Mouse (Mus musculus) CH12.LX (cell line): ENCODE results near the gene Gm21981.

Experiments
- CTCF ChIP-seq, 2 experiments: IDR thresholded peaks in 1 of 2; conservative IDR thresholded peaks in 1 of 2; 2 replicates each; pipeline ENCODE4 v1.5.1; 2011 to 2012; ENCODE audit warnings: low read depth in 2 of 2, low read length in 2 of 2, improper control_type of control experiment in 1 of 2, inconsistent platforms in 1 of 2, mild to moderate bottlenecking in 1 of 2, moderate library complexity in 1 of 2
- ETS1 ChIP-seq: conservative IDR thresholded peaks from 2 replicates; pipeline ENCODE4 v1.6.1; 2012; ENCODE audit warnings: low read depth, mild to moderate bottlenecking, inconsistent platforms, low read length, improper control_type of control experiment, moderate library complexity
- MXI1 ChIP-seq: IDR thresholded peaks from 2 replicates; pipeline ENCODE4 v1.6.1; 2011; ENCODE audit warnings: mild to moderate bottlenecking, low read depth, low read length, improper control_type of control experiment
- TCF12 ChIP-seq: IDR thresholded peaks from 2 replicates; pipeline ENCODE4 v1.6.1; 2014; ENCODE audit warnings: low read depth, mild to moderate bottlenecking, inconsistent platforms, low read length, improper control_type of control experiment

- TF ChIP-seq ETS1 (no peak), TCF12 (no peak), CTCF (conservative IDR thresholded peaks at IDR 0.05 in 1 of 2, IDR thresholded peaks at IDR 0.05 in 1 of 2; ENCODE audit: low read depth in 2 of 2, low read length in 2 of 2) (no peak), MXI1 (no peak)
Measured at GRCm38 (mm10) chr17:47664474-47664873, 29.8 kb downstream of the Gm21981 start.
